Mouse (Mus musculus) yolk sac, embryonic 10.5 days (tissue): ENCODE results near the gene Isyna1.
"Not testable (repeated sequence)": the region's sequence is repeated elsewhere in the genome, so short reads cannot be mapped to it uniquely, and the experiment has no call there.

Experiments
- DNase-seq: peaks from one replicate; pipeline ENCODE4 v3.0.0-alpha.2; 2017; ENCODE audit warnings: low spot score

Isyna1 gene

GRCm38 (mm10) chr8:70574915-70575314 is 19.3 kb upstream of the Isyna1 start:
- DNase-seq, result no peak

GRCm38 (mm10) chr8:70577207-70577606 is 17.0 kb upstream of the Isyna1 start:
- no peak for DNase-seq

- DNase-seq, result no peak
These were observed 10.4 kb upstream of the Isyna1 start for GRCm38 (mm10) chr8:70583476-70584387.

- DNase-seq, result no peak
These were observed 9.4 kb upstream of the Isyna1 start for GRCm38 (mm10) chr8:70584606-70585257.

- DNase-seq, result no peak
These were observed 8.9 kb upstream of the Isyna1 start for GRCm38 (mm10) chr8:70585258-70585652.

GRCm38 (mm10) chr8:70587955-70588354 is 6.2 kb upstream of the Isyna1 start:
- DNase-seq, result not testable (repeated sequence)

GRCm38 (mm10) chr8:70591569-70591968 is 2.6 kb upstream of the Isyna1 start:
- no peak for DNase-seq

- DNase-seq, result no peak
These were observed 1.0 kb upstream of the Isyna1 start for GRCm38 (mm10) chr8:70593173-70593572.

- DNase-seq, result peak; percentile 35
These were observed 720 bp downstream of the Isyna1 start for GRCm38 (mm10) chr8:70594621-70595564.

GRCm38 (mm10) chr8:70595811-70596210 is 1.6 kb downstream of the Isyna1 start:
- DNase-seq, result no peak

GRCm38 (mm10) chr8:70596216-70596615 is 2.0 kb downstream of the Isyna1 start:
- DNase-seq, result no peak

- no peak for DNase-seq
These were observed 2.7 kb downstream of the Isyna1 start for GRCm38 (mm10) chr8:70596775-70597416.

GRCm38 (mm10) chr8:70597417-70598272 is 3.5 kb downstream of the Isyna1 start:
- no peak for DNase-seq

GRCm38 (mm10) chr8:70598283-70598682 is 4.1 kb downstream of the Isyna1 start:
- DNase-seq, result peak; percentile 68

GRCm38 (mm10) chr8:70598722-70599121 is 4.5 kb downstream of the Isyna1 start:
- DNase-seq, result no peak

GRCm38 (mm10) chr8:70599507-70600290 is 5.5 kb downstream of the Isyna1 start:
- no peak for DNase-seq

- DNase-seq, result peak; percentile 52
These were observed 6.5 kb downstream of the Isyna1 start for GRCm38 (mm10) chr8:70600473-70601270.

GRCm38 (mm10) chr8:70601271-70601649 is 7.1 kb downstream of the Isyna1 start:
- DNase-seq, result peak; percentile 81
